Mouse (Mus musculus): Measurements from ENCODE around the gene Alg12.

The Alg12 gene

GRCm38 (mm10) chr15:88819026-88819905 lies at the start of gene Alg12, which contains the start of gene Creld2:
TSS of gene Alg12 (minus strand) at chr15:88819318.
TSS of gene Creld2 (plus strand) at chr15:88819646.
- DNase-seq (ENCODE audit: low read depth, low spot score), result peak; percentile 99

DNA sequence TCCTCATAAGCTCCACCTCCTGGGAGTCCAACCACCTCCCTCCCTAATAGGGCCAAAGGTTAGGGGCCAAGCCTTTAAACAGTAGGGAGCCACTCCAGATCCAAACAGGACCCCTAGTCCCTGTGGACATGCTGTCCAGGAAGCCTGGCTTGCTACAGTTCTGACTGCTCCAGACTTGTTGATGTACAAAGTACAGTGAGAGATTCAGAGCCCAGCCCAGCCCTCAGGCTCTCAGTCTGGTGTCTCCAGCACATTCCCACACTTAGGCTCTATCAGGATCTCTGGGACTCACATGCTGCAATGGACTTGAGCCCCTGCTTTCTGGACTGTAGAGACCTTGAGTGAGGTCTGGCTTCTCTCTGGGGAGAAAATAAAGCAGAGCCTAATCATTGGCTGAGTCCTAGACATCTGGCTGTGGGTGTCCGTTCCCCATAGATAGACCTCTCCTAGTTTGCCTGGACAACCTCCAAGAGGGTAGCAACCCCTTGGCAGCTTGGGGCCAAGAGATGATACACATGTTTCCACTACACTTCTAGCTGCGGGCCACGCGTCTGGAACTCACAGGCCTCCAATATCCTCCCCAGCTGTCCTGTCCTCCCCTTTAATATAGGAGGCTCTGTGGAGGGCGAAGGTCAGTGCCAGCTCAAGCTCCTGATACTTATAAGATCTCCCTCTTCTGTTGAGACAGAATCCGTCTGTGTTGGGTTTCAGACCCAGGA lies 49.1 kb upstream of the Alg12 start:
- no peak for DNase-seq (ENCODE audit: low read depth, low spot score)

GRCm38 (mm10) chr15:88867368-88868023 lies 48.4 kb upstream of the Alg12 start:
- DNase-seq (ENCODE audit: low read depth, low spot score), result no peak

DNA sequence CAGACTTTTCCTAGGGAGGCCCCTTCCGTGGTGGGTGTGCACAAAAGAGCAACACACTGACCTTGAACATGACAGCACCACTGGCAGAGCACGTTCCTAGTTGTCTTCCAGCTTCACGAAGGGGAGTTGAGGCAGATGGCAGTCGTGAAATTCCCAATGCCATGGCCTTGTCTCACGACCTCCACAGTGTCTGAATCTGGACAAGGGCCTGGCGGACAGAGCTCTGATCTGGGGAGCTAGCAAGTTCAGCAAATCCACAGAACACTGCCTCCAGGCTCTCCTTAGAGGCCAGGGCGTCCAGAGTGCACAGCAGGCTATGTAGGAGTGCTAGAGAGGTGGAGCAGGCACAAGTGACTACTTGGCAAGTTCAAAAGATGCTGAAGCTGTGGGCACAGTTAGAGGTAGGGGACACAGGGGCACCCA lies 47.8 kb upstream of the Alg12 start:
- no peak for DNase-seq (ENCODE audit: low read depth, low spot score)

- DNase-seq (ENCODE audit: low read depth, low spot score), result no peak
These were observed 47.0 kb upstream of the Alg12 start for GRCm38 (mm10) chr15:88865888-88866695.

DNA sequence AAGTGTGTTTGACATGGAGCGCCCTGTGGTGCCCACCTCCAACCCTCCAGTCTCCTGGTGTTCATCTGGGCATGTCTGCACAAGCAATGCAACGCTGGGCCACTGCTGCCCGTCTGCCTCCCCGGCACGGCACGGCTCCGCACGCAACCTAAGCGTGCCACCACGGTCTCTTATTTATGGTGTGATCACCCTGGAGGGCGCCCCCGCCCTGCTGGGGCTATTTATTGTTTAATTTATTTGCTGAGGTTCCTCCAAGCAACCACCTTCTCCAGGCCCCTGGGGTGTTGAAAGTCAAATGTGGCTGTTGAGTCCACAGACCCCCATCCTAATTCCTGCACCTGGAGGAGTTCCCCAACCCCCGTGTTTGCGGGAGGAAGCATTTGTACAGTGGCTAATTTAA lies 45.9 kb upstream of the Alg12 start:
- no peak for DNase-seq (ENCODE audit: low read depth, low spot score)

DNA sequence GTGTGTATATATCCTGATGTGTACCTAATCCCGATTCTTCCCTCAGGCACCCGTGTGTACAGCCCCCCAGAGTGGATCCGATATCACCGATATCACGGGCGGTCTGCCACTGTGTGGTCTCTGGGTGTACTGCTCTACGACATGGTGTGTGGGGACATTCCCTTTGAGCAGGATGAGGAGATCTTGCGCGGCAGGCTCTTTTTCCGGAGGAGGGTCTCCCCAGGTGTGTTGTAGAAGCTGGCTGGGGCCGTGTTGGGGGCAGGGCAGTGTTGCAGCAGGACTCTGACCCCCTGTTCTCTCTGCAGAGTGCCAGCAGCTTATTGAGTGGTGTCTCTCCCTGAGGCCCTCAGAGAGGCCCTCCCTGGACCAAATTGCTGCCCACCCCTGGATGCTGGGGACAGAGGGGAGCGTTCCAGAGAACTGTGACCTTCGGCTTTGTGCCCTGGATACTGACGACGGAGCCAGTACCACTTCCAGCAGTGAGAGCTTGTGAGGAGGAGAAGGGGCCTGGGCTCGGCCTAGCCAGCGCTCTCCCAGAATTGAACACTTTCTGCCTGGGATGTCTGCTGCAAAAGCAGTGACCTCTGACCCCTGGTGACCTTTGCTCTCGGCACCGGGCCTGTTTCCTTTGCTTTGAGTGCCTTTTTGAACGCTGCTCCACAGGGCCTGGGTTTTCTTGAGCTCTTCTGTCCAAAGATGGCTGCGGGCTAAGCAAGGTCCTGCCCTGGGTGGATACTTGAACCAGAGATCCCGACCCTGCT lies 45.3 kb upstream of the Alg12 start:
- DNase-seq (ENCODE audit: low read depth, low spot score), result no peak

- peak; percentile 94 for DNase-seq (ENCODE audit: low read depth, low spot score)
These were observed 44.6 kb upstream of the Alg12 start for GRCm38 (mm10) chr15:88863695-88864231.

DNA sequence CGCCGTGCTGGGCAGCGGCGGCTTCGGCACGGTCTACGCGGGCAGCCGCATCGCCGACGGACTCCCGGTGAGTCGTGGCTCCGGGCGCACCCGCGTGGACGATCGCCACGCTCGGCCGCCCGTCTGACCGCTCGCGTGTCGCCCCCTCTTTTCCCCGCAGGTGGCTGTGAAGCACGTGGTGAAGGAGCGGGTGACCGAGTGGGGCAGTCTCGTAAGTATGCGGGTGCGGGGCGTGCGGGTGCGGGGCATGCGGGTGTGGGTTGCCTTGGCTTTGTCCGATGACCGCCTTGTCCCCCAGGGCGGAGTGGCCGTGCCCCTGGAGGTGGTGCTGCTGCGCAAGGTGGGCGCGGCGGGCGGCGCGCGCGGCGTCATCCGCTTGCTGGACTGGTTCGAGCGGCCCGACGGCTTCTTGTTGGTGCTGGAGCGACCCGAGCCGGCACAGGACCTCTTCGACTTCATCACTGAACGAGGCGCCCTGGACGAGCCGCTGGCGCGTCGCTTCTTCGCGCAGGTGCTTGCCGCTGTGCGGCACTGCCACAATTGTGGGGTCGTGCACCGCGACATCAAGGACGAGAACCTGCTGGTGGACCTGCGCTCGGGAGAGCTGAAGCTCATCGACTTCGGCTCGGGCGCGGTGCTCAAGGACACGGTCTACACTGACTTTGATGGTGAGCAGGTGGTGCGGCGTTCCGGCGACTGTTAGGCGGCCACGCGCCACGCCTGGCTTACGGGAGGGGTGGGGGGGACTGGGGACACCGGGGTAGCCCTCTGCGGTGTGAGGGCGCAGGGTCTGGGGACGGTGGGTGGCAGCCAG lies 44.0 kb upstream of the Alg12 start:
- DNase-seq (ENCODE audit: low read depth, low spot score), result no peak

DNA sequence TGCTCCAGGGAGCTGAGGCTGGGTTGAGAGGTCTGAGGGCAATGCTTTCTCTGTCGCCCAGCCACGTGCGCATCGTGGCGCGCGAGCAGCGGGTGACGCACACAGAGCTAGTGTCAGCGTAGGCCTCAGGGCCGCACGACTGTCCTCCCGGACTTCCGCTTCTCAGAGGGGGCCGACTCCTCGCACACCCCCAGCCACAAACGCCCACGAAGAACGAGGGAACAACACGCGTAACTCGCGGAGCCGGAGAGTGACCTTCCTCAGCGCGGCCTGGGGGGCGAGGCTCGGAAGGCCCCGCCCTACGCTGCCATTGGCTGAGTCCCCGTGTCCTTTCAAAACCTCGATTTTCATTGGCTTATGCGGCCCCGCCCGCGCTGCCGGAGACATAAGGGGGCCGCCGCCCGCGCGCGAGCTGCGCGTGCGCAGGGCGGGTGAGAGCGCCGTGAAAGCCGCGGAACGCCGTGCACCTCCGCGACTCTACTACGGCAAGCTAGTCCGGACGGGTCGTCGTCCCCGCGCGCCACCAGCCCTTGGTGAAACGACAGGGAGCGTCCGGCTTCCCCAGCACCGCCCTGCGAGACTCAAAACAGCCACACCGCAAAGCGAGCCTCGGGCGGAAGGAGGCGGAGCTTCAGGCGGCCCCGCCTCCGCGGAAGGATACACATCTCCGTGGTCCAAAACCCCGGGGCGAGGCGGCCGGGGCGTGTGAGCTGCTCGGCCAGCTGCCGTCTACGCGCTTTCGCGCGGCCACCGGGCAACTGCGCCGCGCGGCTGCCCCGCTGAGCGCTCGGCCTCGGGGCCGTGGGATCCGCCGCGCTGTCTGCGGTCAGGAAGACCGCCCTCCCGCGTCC lies 42.9 kb upstream of the Alg12 start, which contains the start of gene Pim3:
Gene Pim3, plus strand, starts transcription at position 415 of the 851 bp plus-strand sequence.
- DNase-seq (ENCODE audit: low read depth, low spot score), result peak; percentile 97

- no peak for DNase-seq (ENCODE audit: low read depth, low spot score)
These were observed 41.7 kb upstream of the Alg12 start for GRCm38 (mm10) chr15:88860781-88861180.

DNA sequence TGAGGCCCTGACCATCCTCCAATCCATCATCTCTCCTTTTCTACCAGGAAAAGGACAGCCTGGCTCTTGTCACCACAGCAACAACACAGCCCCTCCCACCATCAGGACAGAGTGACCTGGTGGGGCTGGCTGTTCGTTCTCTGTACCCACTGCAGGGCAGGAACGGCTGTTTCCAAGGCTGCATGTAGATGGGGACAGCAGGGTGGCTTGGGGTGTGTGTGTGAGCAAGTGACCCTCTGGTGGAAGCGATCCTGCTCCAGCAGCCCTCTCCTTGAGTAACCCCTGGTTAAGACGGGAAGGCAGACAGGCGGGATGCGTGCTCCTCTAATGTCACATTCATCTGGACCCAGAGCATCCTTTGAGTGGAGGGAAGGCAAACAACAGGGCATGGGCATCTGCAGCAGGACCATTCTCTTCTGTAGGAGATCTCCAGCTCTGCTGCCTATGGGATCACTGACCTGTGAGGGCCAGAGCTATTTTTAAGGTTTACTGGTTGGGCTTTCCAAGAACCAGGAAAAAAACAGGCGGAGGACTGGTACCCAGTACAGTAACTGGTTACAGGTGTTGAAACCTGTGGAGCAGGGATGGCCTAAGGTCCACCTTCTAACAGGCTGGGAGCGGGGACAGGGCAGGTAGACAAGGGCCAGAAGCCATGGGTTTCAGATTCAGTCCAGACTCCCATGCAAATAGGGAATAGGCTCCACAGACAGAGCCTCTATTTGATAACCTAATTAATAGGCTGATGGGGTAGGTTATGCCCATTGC lies 40.3 kb upstream of the Alg12 start:
- no peak for DNase-seq (ENCODE audit: low read depth, low spot score)

- no peak for DNase-seq (ENCODE audit: low read depth, low spot score)
These were observed 39.6 kb upstream of the Alg12 start for GRCm38 (mm10) chr15:88858707-88859106.

DNA sequence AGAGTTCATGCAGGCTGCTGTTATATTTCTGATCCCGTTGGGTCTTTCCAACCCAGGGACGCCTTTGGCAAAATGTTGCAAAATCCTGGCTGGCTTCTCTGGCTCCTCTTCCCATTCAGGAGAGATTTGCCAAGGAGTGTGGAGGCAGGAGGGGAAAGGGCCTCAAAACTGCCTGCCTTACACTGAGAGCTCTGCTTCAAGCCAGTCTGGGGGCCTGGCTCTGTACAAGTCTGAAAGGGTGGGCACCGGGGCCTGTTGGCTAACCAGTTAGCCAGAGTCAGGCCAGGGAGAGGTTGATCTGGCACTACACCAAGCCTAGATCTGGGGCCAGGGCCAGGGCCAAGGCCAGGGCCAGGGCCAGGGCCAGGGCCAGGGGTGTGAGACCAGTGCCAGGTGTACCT lies 39.0 kb upstream of the Alg12 start:
- no peak for DNase-seq (ENCODE audit: low read depth, low spot score)

DNA sequence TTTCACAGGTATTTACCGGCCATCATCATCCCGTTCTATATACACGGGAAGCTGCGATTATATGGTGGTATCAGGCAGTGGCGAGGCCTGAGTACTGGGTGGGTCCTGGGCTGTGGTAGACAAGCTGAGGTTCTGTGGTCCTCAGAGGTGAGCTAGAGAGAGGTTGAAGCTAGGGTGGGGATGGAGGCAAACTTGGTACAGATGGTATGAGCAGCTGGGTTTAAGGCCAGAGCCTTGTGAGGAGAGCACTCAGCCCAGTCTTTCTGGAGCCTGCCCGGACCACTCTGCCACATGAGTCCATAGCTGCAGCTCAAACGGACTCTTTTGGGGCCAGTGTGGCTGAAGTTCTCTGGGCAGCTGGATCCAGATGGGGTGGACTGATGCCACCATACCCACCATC lies 38.2 kb upstream of the Alg12 start:
- DNase-seq (ENCODE audit: low read depth, low spot score), result no peak

DNA sequence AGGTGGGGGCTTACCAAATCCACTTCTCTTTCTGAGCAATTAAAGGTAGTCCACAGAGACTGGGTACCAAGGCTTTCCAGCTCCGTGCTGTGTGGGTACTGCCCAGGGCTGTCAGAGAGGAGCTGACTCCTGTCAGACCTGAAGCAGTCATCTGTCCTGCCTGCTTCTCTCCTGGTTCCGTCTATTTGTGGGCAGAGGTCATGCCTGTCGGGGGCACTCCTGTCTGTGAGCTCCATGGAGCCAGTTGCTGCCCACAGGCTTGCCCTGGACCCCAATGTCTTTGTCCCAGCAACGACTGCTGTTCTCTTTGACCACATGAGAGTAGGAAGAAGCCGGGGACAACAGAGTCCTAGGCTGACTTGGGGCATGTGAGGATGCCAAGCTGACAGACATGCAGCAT lies 37.5 kb upstream of the Alg12 start:
- no peak for DNase-seq (ENCODE audit: low read depth, low spot score)

GRCm38 (mm10) chr15:88855896-88856417 lies 36.8 kb upstream of the Alg12 start:
- DNase-seq (ENCODE audit: low read depth, low spot score), result no peak

Measured in telencephalon, adult 2 months (tissue).